Mouse (Mus musculus) liver, embryonic 13.5 days (tissue): Measurements from ENCODE around the gene Plekhm3. TPM values are rescaled to one million over a fixed set of nuclear protein-coding genes. Genes with fewer than 3 reads are reported as not detected.

Source experiments
- ATAC-seq: fragments of 200-750 bp; cut with Nextera tagmentation; 2 replicates; pipeline ENCODE4 v1.8.0; 2017; ENCODE audit warnings: low read depth, mild to moderate bottlenecking, moderate number of reproducible peaks, moderate library complexity
- DNase-seq: peaks from one replicate; pipeline ENCODE4 v3.0.0; 2022
- H3K27ac ChIP-seq: fragments of 300-500 bp; sonication (generic); 2 replicates; pipeline ENCODE4 v1.5.1; 2015; ENCODE audit warnings: moderate library complexity, mild to moderate bottlenecking, inconsistent platforms
- H3K27me3 ChIP-seq: fragments of 300-500 bp; sonication (generic); 2 replicates; pipeline ENCODE4 v1.6.1; 2015; ENCODE audit warnings: mild to moderate bottlenecking, inconsistent platforms
- H3K36me3 ChIP-seq: fragments of 300-500 bp; sonication (generic); 2 replicates; pipeline ENCODE4 v1.6.1; 2015; ENCODE audit warnings: mild to moderate bottlenecking, inconsistent platforms
- H3K4me1 ChIP-seq: fragments of 300-500 bp; sonication (generic); replicated peaks from 2 replicates; pipeline ENCODE4 v1.6.1; 2015; ENCODE audit warnings: inconsistent platforms
- H3K4me2 ChIP-seq: fragments of 300-500 bp; sonication (generic); 2 replicates; pipeline ENCODE4 v1.6.1; 2015; ENCODE audit warnings: inconsistent platforms, mild to moderate bottlenecking, moderate library complexity
- H3K4me3 ChIP-seq: fragments of 300-500 bp; sonication (generic); replicated peaks from 2 replicates; pipeline ENCODE4 v1.5.1; 2015; ENCODE audit warnings: mild to moderate bottlenecking, inconsistent platforms
- H3K9ac ChIP-seq: fragments of 300-500 bp; sonication (generic); 2 replicates; pipeline ENCODE4 v1.6.1; 2015; ENCODE audit warnings: mild to moderate bottlenecking, inconsistent platforms
- H3K9me3 ChIP-seq: fragments of 300-500 bp; sonication (generic); replicated peaks from 2 replicates; pipeline ENCODE4 v1.6.1; 2016; ENCODE audit warnings: inconsistent platforms
- WGBS: fragments of 180-500 bp; shearing (Covaris S2); methylation state at CpG from one replicate; pipeline ENCODE4 v1.1.7; 2015; ENCODE audit not compliant: insufficient replicate concordance; 5-methylcytosine and 5-hydroxymethylcytosine counted together
- polyA plus RNA-seq: library from polyadenylated mRNA; unstranded; fragments of >200 nt; fragmentation: Nextera tagmentation; extraction: Ambion mirVana; gene quantifications from 2 replicates; pipeline ENCODE4 v1.2.1, GENCODE M21; 2015

Plekhm3 gene
- polyA plus RNA-seq, 1 experiment from 2014 or later, result 2.0 TPM

- no peak for ATAC-seq
- no peak for DNase-seq
- Histone ChIP-seq H3K4me3 (no peak overlapping the region), H3K27ac (no peak overlapping the region), H3K4me1 (0 out of 2 replicates have a peak, but pooled peaks cover 3% of the 10 kb centered on the region), H3K9me3 (no peaks in the 10 kb centered on the region), H3K27me3 (no peaks in the 10 kb centered on the region), H3K36me3 (no peaks in the 10 kb centered on the region), H3K4me2 (no peak overlapping the region), H3K9ac (no peak overlapping the region)
- 37% methylated on average over 6 of the region's 6 CpGs for WGBS
These were observed 133.1 kb downstream of the Plekhm3 start for GRCm38 (mm10) chr1:64823564-64823963.

GRCm38 (mm10) chr1:64817709-64818108 lies 138.9 kb downstream of the Plekhm3 start:
- H3K27ac ChIP-seq, result no peak overlapping the region
- no peak for DNase-seq
- no peaks in the 10 kb centered on the region for H3K9me3 ChIP-seq
- no peak overlapping the region for H3K4me2 ChIP-seq
- ATAC-seq, result no peak
- 0 out of 2 replicates have a peak, but pooled peaks cover 2% of the 10 kb centered on the region for H3K4me1 ChIP-seq
- no peak overlapping the region for H3K9ac ChIP-seq
- no peak overlapping the region for H3K4me3 ChIP-seq
- H3K27me3 ChIP-seq, result no peaks in the 10 kb centered on the region
- WGBS, result 70% methylated on average over 5 of the region's 5 CpGs
- no peaks in the 10 kb centered on the region for H3K36me3 ChIP-seq

GRCm38 (mm10) chr1:64813182-64813581 lies 143.4 kb downstream of the Plekhm3 start:
- Histone ChIP-seq H3K9ac (no peak overlapping the region), H3K27me3 (no peaks in the 10 kb centered on the region), H3K9me3 (no peaks in the 10 kb centered on the region), H3K36me3 (no peaks in the 10 kb centered on the region), H3K4me3 (no peak overlapping the region), H3K4me2 (no peak overlapping the region), H3K4me1 (peaks cover 17% of the 10 kb centered on the region), H3K27ac (no peak overlapping the region)
- ATAC-seq (no peak), DNase-seq (no peak)
- WGBS, result 91% methylated on average over 2 of the region's 2 CpGs

GRCm38 (mm10) chr1:64811956-64812355 lies 144.7 kb downstream of the Plekhm3 start:
- no peak overlapping the region for H3K9ac ChIP-seq
- H3K36me3 ChIP-seq, result no peaks in the 10 kb centered on the region
- no peaks in the 10 kb centered on the region for H3K9me3 ChIP-seq
- H3K27me3 ChIP-seq, result no peaks in the 10 kb centered on the region
- DNase-seq (no peak), ATAC-seq (peak; percentile 67)
- WGBS, result 24% methylated on average over 1 of the region's 1 CpGs
- no peak overlapping the region for H3K4me2 ChIP-seq
- no peak overlapping the region for H3K4me3 ChIP-seq
- no peak overlapping the region for H3K27ac ChIP-seq
- peaks cover 17% of the 10 kb centered on the region for H3K4me1 ChIP-seq

GRCm38 (mm10) chr1:64809085-64809484 lies 147.5 kb downstream of the Plekhm3 start:
- no peaks in the 10 kb centered on the region for H3K36me3 ChIP-seq
- H3K4me1 ChIP-seq, result peaks cover 17% of the 10 kb centered on the region
- no peak for ATAC-seq
- no peaks in the 10 kb centered on the region for H3K27me3 ChIP-seq
- DNase-seq, result no peak
- H3K9ac ChIP-seq, result no peak overlapping the region
- no peak overlapping the region for H3K4me3 ChIP-seq
- H3K9me3 ChIP-seq, result no peaks in the 10 kb centered on the region
- WGBS, result 65% methylated on average over 2 of the region's 2 CpGs
- no peak overlapping the region for H3K4me2 ChIP-seq
- no peak overlapping the region for H3K27ac ChIP-seq

GRCm38 (mm10) chr1:64807766-64808165 lies 148.9 kb downstream of the Plekhm3 start:
- ATAC-seq, result no peak
- 78% methylated on average over 1 of the region's 1 CpGs for WGBS
- Histone ChIP-seq H3K4me3 (no peak overlapping the region), H3K36me3 (no peaks in the 10 kb centered on the region), H3K4me1 (peaks cover 15% of the 10 kb centered on the region), H3K27ac (no peak overlapping the region), H3K9me3 (no peaks in the 10 kb centered on the region), H3K27me3 (no peaks in the 10 kb centered on the region), H3K9ac (no peak overlapping the region), H3K4me2 (no peak overlapping the region)
- no peak for DNase-seq

GRCm38 (mm10) chr1:64805217-64805616 lies 151.4 kb downstream of the Plekhm3 start:
- Histone ChIP-seq H3K27me3 (no peaks in the 10 kb centered on the region), H3K9me3 (no peaks in the 10 kb centered on the region), H3K4me1 (peaks cover 3% of the 10 kb centered on the region; the same call in 1 of the 2 replicates), H3K36me3 (no peaks in the 10 kb centered on the region), H3K4me3 (no peak overlapping the region), H3K4me2 (no peak overlapping the region), H3K9ac (no peak overlapping the region), H3K27ac (no peak overlapping the region)
- no peak for DNase-seq
- WGBS, result 52% methylated on average over 2 of the region's 2 CpGs
- ATAC-seq, result no peak

- H3K9me3 ChIP-seq, result no peaks in the 10 kb centered on the region
- no peak for DNase-seq
These were observed 154.0 kb downstream of the Plekhm3 start for GRCm38 (mm10) chr1:64802631-64803030.

GRCm38 (mm10) chr1:64797621-64798020 lies 159.0 kb downstream of the Plekhm3 start:
- H3K36me3 ChIP-seq, result no peaks in the 10 kb centered on the region
- H3K4me3 ChIP-seq, result no peak overlapping the region
- no peaks in the 10 kb centered on the region for H3K9me3 ChIP-seq
- H3K9ac ChIP-seq, result no peak overlapping the region
- no peak overlapping the region for H3K27ac ChIP-seq
- no peak overlapping the region for H3K4me2 ChIP-seq
- ATAC-seq (peak; percentile 67), DNase-seq (no peak)
- WGBS, result 21% methylated on average over 3 of the region's 3 CpGs
- H3K27me3 ChIP-seq, result no peaks in the 10 kb centered on the region
- H3K4me1 ChIP-seq, result peaks cover 25% of the 10 kb centered on the region

More at GRCm38 (mm10) chr1:64802631-64803030, 154.0 kb downstream of the Plekhm3 start:
- no peaks in the 10 kb centered on the region for H3K36me3 ChIP-seq
- WGBS, result 63% methylated on average over 6 of the region's 6 CpGs
- no peak overlapping the region for H3K4me3 ChIP-seq
- peaks cover 4% of the 10 kb centered on the region for H3K4me1 ChIP-seq
- no peak for ATAC-seq
- H3K4me2 ChIP-seq, result no peak overlapping the region
- H3K27ac ChIP-seq, result no peak overlapping the region
- no peaks in the 10 kb centered on the region for H3K27me3 ChIP-seq
- H3K9ac ChIP-seq, result no peak overlapping the region

GRCm38 (mm10) chr1:64796867-64797582 lies 159.6 kb downstream of the Plekhm3 start:
- H3K4me3 ChIP-seq, result no peak overlapping the region
- 47% methylated on average over 6 of the region's 6 CpGs for WGBS
- ATAC-seq (no peak), DNase-seq (no peak)
- H3K9me3 ChIP-seq, result no peaks in the 10 kb centered on the region
- no peak overlapping the region for H3K9ac ChIP-seq
- no peaks in the 10 kb centered on the region for H3K36me3 ChIP-seq
- H3K4me2 ChIP-seq, result no peak overlapping the region
- peaks cover 31% of the 10 kb centered on the region for H3K4me1 ChIP-seq
- H3K27me3 ChIP-seq, result no peaks in the 10 kb centered on the region
- no peak overlapping the region for H3K27ac ChIP-seq

- H3K4me1 ChIP-seq, result peaks cover 42% of the 10 kb centered on the region
- H3K27me3 ChIP-seq, result no peaks in the 10 kb centered on the region
- no peak overlapping the region for H3K4me3 ChIP-seq
- no peaks in the 10 kb centered on the region for H3K36me3 ChIP-seq
- H3K4me2 ChIP-seq, result no peak overlapping the region
- H3K27ac ChIP-seq, result no peak overlapping the region
- ATAC-seq (no peak; the same call in 1 of the 2 replicates), DNase-seq (no peak)
- 67% methylated on average over 8 of the region's 8 CpGs for WGBS
- no peak overlapping the region for H3K9ac ChIP-seq
- H3K9me3 ChIP-seq, result no peaks in the 10 kb centered on the region
These were observed 161.2 kb downstream of the Plekhm3 start for GRCm38 (mm10) chr1:64795284-64796040.
